Mouse (Mus musculus) heart, embryonic 15.5 days (tissue): ENCODE results near the gene C130026I21Rik. TPM values are rescaled to one million over a fixed set of nuclear protein-coding genes. Genes with fewer than 3 reads are reported as not detected.
"Not testable (repeated sequence)": the region's sequence is repeated elsewhere in the genome, so short reads cannot be mapped to it uniquely, and the experiment has no call there.

Source experiments
- ATAC-seq: fragments of 200-750 bp; cut with Nextera tagmentation; replicated peaks from 2 replicates; pipeline ENCODE4 v1.8.0; 2017; ENCODE audit warnings: low read depth, moderate TSS enrichment; ENCODE audit not compliant: insufficient number of reproducible peaks, insufficient read depth, low FRiP score
- H3K27ac ChIP-seq: fragments of 300-500 bp; sonication (generic); 2 replicates; pipeline ENCODE4 v1.5.1; 2015; ENCODE audit warnings: mild to moderate bottlenecking, inconsistent platforms
- H3K27me3 ChIP-seq: fragments of 300-500 bp; sonication (generic); 2 replicates; pipeline ENCODE4 v1.6.1; 2015; ENCODE audit warnings: inconsistent platforms
- H3K36me3 ChIP-seq: fragments of 300-500 bp; sonication (generic); 2 replicates; pipeline ENCODE4 v1.6.1; 2015; ENCODE audit warnings: mild to moderate bottlenecking, inconsistent platforms
- H3K4me1 ChIP-seq: fragments of 300-500 bp; sonication (generic); replicated peaks from 2 replicates; pipeline ENCODE4 v1.6.1; 2015; ENCODE audit warnings: inconsistent platforms
- H3K4me2 ChIP-seq: fragments of 300-500 bp; sonication (generic); 2 replicates; pipeline ENCODE4 v1.6.1; 2015; ENCODE audit warnings: inconsistent platforms, mild to moderate bottlenecking, moderate library complexity
- H3K4me3 ChIP-seq: fragments of 300-500 bp; sonication (generic); 2 replicates; pipeline ENCODE4 v1.5.1; 2015; ENCODE audit warnings: mild to moderate bottlenecking, inconsistent platforms
- H3K9ac ChIP-seq: fragments of 300-500 bp; sonication (generic); 2 replicates; pipeline ENCODE4 v1.6.1; 2015; ENCODE audit warnings: mild to moderate bottlenecking, inconsistent platforms
- H3K9me3 ChIP-seq: fragments of 300-500 bp; sonication (generic); replicated peaks from 2 replicates; pipeline ENCODE4 v1.6.1; 2016; ENCODE audit warnings: inconsistent platforms
- WGBS: fragments of 180-500 bp; shearing (Covaris S2); methylation state at CpG from one replicate; pipeline ENCODE4 v1.1.7; 2015; ENCODE audit warnings: mixed read lengths; 5-methylcytosine and 5-hydroxymethylcytosine counted together
- polyA plus RNA-seq: library from polyadenylated mRNA; unstranded; fragments of >200 nt; fragmentation: Nextera tagmentation; extraction: Ambion mirVana; gene quantifications from 2 replicates; pipeline ENCODE4 v1.2.1, GENCODE M21; 2015

C130026I21Rik gene
- polyA plus RNA-seq, 1 experiment from 2014 or later, result not detected

- not testable (repeated sequence) for H3K9me3 ChIP-seq, H3K9ac ChIP-seq, H3K27me3 ChIP-seq, H3K4me1 ChIP-seq, H3K27ac ChIP-seq, H3K4me3 ChIP-seq, H3K36me3 ChIP-seq, ATAC-seq, H3K4me2 ChIP-seq
- WGBS, result 59% methylated on average over 5 of the region's 6 CpGs
Measured at GRCm38 (mm10) chr1:85117537-85117936, 152.8 kb downstream of the C130026I21Rik start.

GRCm38 (mm10) chr1:85114666-85115402 is 155.5 kb downstream of the C130026I21Rik start:
- not testable (repeated sequence) for H3K9me3 ChIP-seq, H3K4me3 ChIP-seq, H3K4me2 ChIP-seq, H3K36me3 ChIP-seq, H3K4me1 ChIP-seq, H3K27me3 ChIP-seq, ATAC-seq, H3K27ac ChIP-seq, H3K9ac ChIP-seq
- WGBS, result 52% methylated on average over 6 of the region's 6 CpGs

GRCm38 (mm10) chr1:85114078-85114477 is 156.3 kb downstream of the C130026I21Rik start:
- H3K36me3 ChIP-seq, H3K4me2 ChIP-seq, H3K4me3 ChIP-seq, H3K4me1 ChIP-seq, H3K9ac ChIP-seq, H3K27me3 ChIP-seq, H3K9me3 ChIP-seq, H3K27ac ChIP-seq: not testable (repeated sequence)
- 73% methylated on average over 3 of the region's 3 CpGs for WGBS
- ATAC-seq, result 0 out of 2 replicates have a peak, but pooled peaks have one; percentile 50

- not testable (repeated sequence) for H3K36me3 ChIP-seq, H3K9ac ChIP-seq, H3K4me3 ChIP-seq, H3K9me3 ChIP-seq, H3K4me1 ChIP-seq, ATAC-seq, H3K27ac ChIP-seq, H3K27me3 ChIP-seq, H3K4me2 ChIP-seq
- WGBS, result 63% methylated on average over 2 of the region's 5 CpGs
Measured at GRCm38 (mm10) chr1:85112889-85113288, 157.5 kb downstream of the C130026I21Rik start.

GRCm38 (mm10) chr1:85112266-85112665 is 158.1 kb downstream of the C130026I21Rik start:
- H3K9me3 ChIP-seq, H3K36me3 ChIP-seq, H3K27me3 ChIP-seq, H3K4me1 ChIP-seq, H3K9ac ChIP-seq, H3K4me3 ChIP-seq, H3K27ac ChIP-seq, H3K4me2 ChIP-seq, ATAC-seq: not testable (repeated sequence)
- WGBS, result 75% methylated on average over 7 of the region's 7 CpGs

GRCm38 (mm10) chr1:85111572-85111971 is 158.8 kb downstream of the C130026I21Rik start:
- H3K9me3 ChIP-seq, H3K27me3 ChIP-seq, H3K4me3 ChIP-seq, H3K4me1 ChIP-seq, ATAC-seq, H3K4me2 ChIP-seq, H3K36me3 ChIP-seq, H3K27ac ChIP-seq, H3K9ac ChIP-seq: not testable (repeated sequence)
- 62% methylated on average over 10 of the region's 10 CpGs for WGBS

- not testable (repeated sequence) for H3K27ac ChIP-seq, H3K9me3 ChIP-seq, H3K36me3 ChIP-seq, ATAC-seq, H3K27me3 ChIP-seq, H3K4me3 ChIP-seq, H3K9ac ChIP-seq, H3K4me2 ChIP-seq, H3K4me1 ChIP-seq
- 75% methylated on average over 3 of the region's 3 CpGs for WGBS
Measured at GRCm38 (mm10) chr1:85110876-85111275, 159.5 kb downstream of the C130026I21Rik start.

GRCm38 (mm10) chr1:85109753-85110152 is 160.6 kb downstream of the C130026I21Rik start, which contains the start of gene A530032D15Rik:
Gene A530032D15Rik, minus strand, starts transcription at chr1:85109853.
- not testable (repeated sequence) for H3K27me3 ChIP-seq, ATAC-seq
- WGBS, result 63% methylated on average over 1 of the region's 7 CpGs

GRCm38 (mm10) chr1:85106013-85106412 is 164.4 kb downstream of the C130026I21Rik start:
- not testable (repeated sequence) for H3K9me3 ChIP-seq, H3K4me3 ChIP-seq, H3K36me3 ChIP-seq, ATAC-seq, H3K27me3 ChIP-seq, H3K4me1 ChIP-seq, H3K27ac ChIP-seq, H3K9ac ChIP-seq, H3K4me2 ChIP-seq
- 61% methylated on average over 5 of the region's 6 CpGs for WGBS

More at GRCm38 (mm10) chr1:85109753-85110152, 160.6 kb downstream of the C130026I21Rik start, which contains the start of gene A530032D15Rik:
- not testable (repeated sequence) for H3K9me3 ChIP-seq, H3K36me3 ChIP-seq, H3K4me1 ChIP-seq, H3K4me3 ChIP-seq, H3K27ac ChIP-seq, H3K4me2 ChIP-seq, H3K9ac ChIP-seq

GRCm38 (mm10) chr1:85105336-85105735 is 165.0 kb downstream of the C130026I21Rik start:
- H3K27me3 ChIP-seq, H3K9me3 ChIP-seq, H3K4me3 ChIP-seq, H3K4me1 ChIP-seq, H3K4me2 ChIP-seq, H3K36me3 ChIP-seq, H3K27ac ChIP-seq, ATAC-seq, H3K9ac ChIP-seq: not testable (repeated sequence)
- WGBS, result 75% methylated on average over 4 of the region's 4 CpGs

GRCm38 (mm10) chr1:85101754-85102153 is 168.6 kb downstream of the C130026I21Rik start:
- H3K27ac ChIP-seq, H3K9me3 ChIP-seq, H3K4me1 ChIP-seq, ATAC-seq, H3K27me3 ChIP-seq, H3K4me3 ChIP-seq, H3K36me3 ChIP-seq, H3K9ac ChIP-seq, H3K4me2 ChIP-seq: not testable (repeated sequence)
- WGBS, result 72% methylated on average over 4 of the region's 4 CpGs

- H3K27ac ChIP-seq, H3K36me3 ChIP-seq, H3K4me3 ChIP-seq, ATAC-seq, H3K4me2 ChIP-seq, H3K4me1 ChIP-seq, H3K9me3 ChIP-seq, H3K9ac ChIP-seq, H3K27me3 ChIP-seq: not testable (repeated sequence)
- WGBS, result 48% methylated on average over 1 of the region's 1 CpGs
Measured at GRCm38 (mm10) chr1:85099864-85100263, 170.5 kb downstream of the C130026I21Rik start, which contains the start of gene Gm10553. Gene Gm10553, plus strand, starts transcription at chr1:85100164.
